Mouse (Mus musculus) stomach, embryonic 14.5 days (tissue): Measurements from ENCODE around the gene Sf3b6. TPM values are rescaled to one million over a fixed set of nuclear protein-coding genes. Genes with fewer than 3 reads are reported as not detected.

ENCODE experiments used
- ATAC-seq: fragments of 200-750 bp; cut with Nextera tagmentation; 2 replicates; pipeline ENCODE4 v1.8.0; 2017; ENCODE audit warnings: low read depth, moderate TSS enrichment; ENCODE audit not compliant: insufficient number of reproducible peaks, insufficient read depth, low FRiP score
- H3K27ac ChIP-seq: fragments of 300-500 bp; sonication (generic); 2 replicates; pipeline ENCODE4 v1.5.1; 2014; ENCODE audit warnings: mild to moderate bottlenecking, low read length, moderate library complexity, mixed read lengths
- H3K27me3 ChIP-seq: fragments of 300-500 bp; sonication (generic); 2 replicates; pipeline ENCODE4 v1.6.1; 2014; ENCODE audit warnings: low read length, control low read depth, mixed read lengths; ENCODE audit not compliant: control insufficient read depth, insufficient read depth
- H3K36me3 ChIP-seq: fragments of 300-500 bp; sonication (generic); 2 replicates; pipeline ENCODE4 v1.6.1; 2014; ENCODE audit warnings: mild to moderate bottlenecking, control low read depth, low read length, moderate library complexity, mixed read lengths; ENCODE audit not compliant: control insufficient read depth, insufficient read depth
- H3K4me1 ChIP-seq: fragments of 300-500 bp; sonication (generic); 2 replicates; pipeline ENCODE4 v1.6.1; 2014; ENCODE audit warnings: low read length, control low read depth, mixed read lengths; ENCODE audit not compliant: control insufficient read depth, insufficient read depth
- H3K4me2 ChIP-seq: fragments of 300-500 bp; sonication (generic); replicated peaks from 2 replicates; pipeline ENCODE4 v1.6.1; 2014; ENCODE audit warnings: low read depth, low read length, control low read depth
- H3K4me3 ChIP-seq: fragments of 300-500 bp; sonication (generic); 2 replicates; pipeline ENCODE4 v1.5.1; 2014; ENCODE audit warnings: low read depth, low read length, control low read depth
- H3K9ac ChIP-seq: fragments of 300-500 bp; sonication (generic); replicated peaks from 2 replicates; pipeline ENCODE4 v1.6.1; 2014; ENCODE audit warnings: low read depth, mild to moderate bottlenecking, control low read depth, low read length, moderate library complexity, mixed read lengths
- H3K9me3 ChIP-seq: fragments of 300-500 bp; sonication (generic); 2 replicates; pipeline ENCODE4 v1.6.1; 2016; ENCODE audit warnings: low read depth, low read length, control low read depth; ENCODE audit not compliant: control insufficient read depth
- WGBS: fragments of 180-500 bp; shearing (Covaris S2); extraction: QIAGEN DNeasy Blood & Tissue Kit; methylation state at CpG from one replicate; pipeline ENCODE4 v1.1.7; 2014; 5-methylcytosine and 5-hydroxymethylcytosine counted together
- polyA plus RNA-seq: library from polyadenylated mRNA; unstranded; fragments of >200 nt; fragmentation: Nextera tagmentation; extraction: Ambion mirVana; gene quantifications from 2 replicates; pipeline ENCODE4 v1.2.1, GENCODE M21; 2014

The Sf3b6 gene
- polyA plus RNA-seq = 309 and 321 TPM in 2 replicates

DNA sequence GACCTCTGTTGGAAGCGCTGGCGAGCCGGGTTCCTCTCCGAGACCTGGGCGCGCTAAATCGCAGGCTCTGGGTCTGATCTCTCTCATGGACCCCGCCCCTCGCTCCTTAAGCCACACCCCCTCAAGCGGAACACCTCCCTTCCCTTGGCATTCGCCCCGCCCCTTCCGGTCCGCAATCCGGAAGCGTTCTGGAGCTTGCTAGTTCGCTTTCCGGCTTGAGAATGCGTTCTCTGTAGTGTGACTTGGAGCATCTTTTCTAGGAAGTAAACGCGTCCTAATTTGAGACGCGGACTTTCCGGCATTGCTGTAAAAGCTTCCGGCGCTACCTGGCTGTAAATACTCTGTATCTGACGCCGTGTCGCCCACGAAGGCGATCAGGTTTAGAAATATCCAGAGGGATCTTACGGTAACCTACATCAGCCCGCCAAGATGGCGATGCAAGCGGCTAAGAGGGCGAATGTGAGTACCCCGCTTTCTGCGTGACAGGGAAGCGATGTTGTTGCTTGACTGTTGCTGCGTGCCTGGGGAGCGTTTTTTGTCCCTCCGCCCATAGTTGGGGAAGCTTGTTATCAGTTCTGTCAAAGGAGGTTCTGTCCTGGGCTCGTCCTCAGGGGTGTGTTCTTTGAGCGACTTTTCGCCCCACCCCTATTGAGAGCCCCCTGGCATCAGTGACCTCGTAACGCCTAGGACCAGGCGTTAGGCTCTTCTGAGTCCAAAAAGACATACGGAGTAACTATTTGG, at the start of gene Sf3b6:
TSS of gene Sf3b6 (plus strand) at position 184 of the 741 bp plus-strand sequence.
- under 1% methylated on average over 49 of the region's 49 CpGs for WGBS
- peak within 1 kb of the TSS; percentile 68 for H3K4me2 ChIP-seq
- H3K36me3 ChIP-seq = peaks cover 17% of the 10 kb centered on the region
- no peaks in the 10 kb centered on the region for H3K9me3 ChIP-seq
- peak within 1 kb of the TSS; percentile 63 for H3K9ac ChIP-seq
- H3K27me3 ChIP-seq = no peaks in the 10 kb centered on the region
- peaks cover 4% of the 10 kb centered on the region; the same call in 1 of the 2 replicates for H3K4me1 ChIP-seq
- peak within 1 kb of the TSS; percentile 88 for H3K27ac ChIP-seq
- peak; percentile 97 for ATAC-seq
- H3K4me3 ChIP-seq = peak within 1 kb of the TSS; percentile 87

DNA sequence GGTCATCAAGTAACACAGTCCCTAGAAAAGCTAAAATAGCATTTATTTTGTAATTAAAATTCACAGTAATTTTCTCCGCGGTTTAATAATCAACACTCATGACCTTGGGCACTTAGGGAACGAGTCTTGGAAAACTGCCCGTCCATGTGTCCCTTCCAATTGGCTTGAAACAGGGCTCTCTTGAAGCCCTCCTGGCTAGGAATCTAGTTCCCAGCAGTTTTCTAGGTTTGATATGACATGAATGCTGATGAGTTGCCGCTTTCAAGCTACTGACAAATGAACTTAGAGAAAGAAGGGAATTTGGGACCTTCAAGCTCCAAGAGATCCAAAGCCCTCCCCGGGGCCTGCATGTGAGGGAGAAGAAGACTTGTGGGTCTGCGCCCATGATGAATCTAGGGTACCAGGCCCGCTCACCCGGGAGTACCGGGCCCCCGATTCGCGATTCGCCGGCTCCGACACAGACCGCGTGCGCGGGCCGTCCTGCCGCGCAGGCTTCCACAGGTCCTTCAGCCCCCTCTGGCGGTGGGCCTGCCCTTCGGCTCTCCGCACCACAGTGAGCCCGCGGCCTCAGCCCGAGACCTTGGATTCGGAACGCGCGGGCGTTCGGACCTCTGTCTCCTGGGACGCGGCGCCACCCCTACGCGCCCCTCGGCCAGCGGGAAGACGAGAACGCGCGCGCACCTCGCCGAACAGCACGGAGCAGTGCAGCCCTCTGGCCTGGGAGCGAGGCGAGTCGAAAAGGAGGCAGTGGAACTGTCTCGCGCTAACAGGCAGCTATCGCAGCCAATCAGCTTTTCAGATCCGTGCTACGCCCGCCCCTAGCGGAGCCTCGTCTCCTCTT, 48.6 kb upstream of the Sf3b6 start, which contains the start of the genes Pfn4 and Fam228b:
TSS of gene Pfn4 (plus strand) at position 531 of the 841 bp plus-strand sequence.
TSS of gene Fam228b (minus strand) at position 776 of the 841 bp plus-strand sequence.
- no peaks in the 10 kb centered on the region for H3K27me3 ChIP-seq
- H3K36me3 ChIP-seq = no peaks in the 10 kb centered on the region
- H3K9ac ChIP-seq = peak within 1 kb of the TSS; percentile 66
- peak within 1 kb of the TSS; percentile 49 for H3K4me3 ChIP-seq
- peak within 1 kb of the TSS; percentile 47 for H3K4me2 ChIP-seq
- H3K27ac ChIP-seq = peak within 1 kb of the TSS; percentile 84
- H3K9me3 ChIP-seq = no peaks in the 10 kb centered on the region
- WGBS = 3% methylated on average over 61 of the region's 61 CpGs
- H3K4me1 ChIP-seq = no peaks in the 10 kb centered on the region
- peak; percentile 99 for ATAC-seq

DNA sequence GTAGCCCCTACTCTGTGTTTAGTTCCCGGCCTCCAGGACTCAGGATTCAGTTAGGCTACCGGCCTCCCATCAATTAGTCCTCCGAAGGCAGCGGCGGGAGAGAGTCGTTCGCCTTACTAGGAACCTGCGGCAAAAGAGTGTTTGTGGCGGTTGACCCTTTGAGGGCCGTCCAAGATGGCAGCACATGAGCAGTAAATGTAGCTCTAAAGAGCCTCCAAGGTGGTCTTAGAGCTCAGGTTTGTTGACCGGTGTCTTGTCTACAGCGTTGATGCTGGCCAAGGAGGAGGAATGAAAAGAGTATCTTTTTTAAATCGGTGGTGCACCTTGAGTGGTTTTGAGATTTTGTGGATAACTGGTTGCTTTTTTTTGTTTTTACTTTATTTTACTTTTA, 48.0 kb upstream of the Sf3b6 start:
- peak; percentile 24; the same call in 1 of the 2 replicates for ATAC-seq
- peak overlapping the region; percentile 66 for H3K9ac ChIP-seq
- H3K9me3 ChIP-seq = no peaks in the 10 kb centered on the region
- no peaks in the 10 kb centered on the region for H3K36me3 ChIP-seq
- no peaks in the 10 kb centered on the region for H3K27me3 ChIP-seq
- peak overlapping the region; percentile 49 for H3K4me3 ChIP-seq
- H3K4me1 ChIP-seq = no peaks in the 10 kb centered on the region
- WGBS = 20% methylated on average over 13 of the region's 13 CpGs
- H3K4me2 ChIP-seq = peak overlapping the region; percentile 47
- H3K27ac ChIP-seq = peak overlapping the region; percentile 84; the same call in 1 of the 2 replicates

DNA sequence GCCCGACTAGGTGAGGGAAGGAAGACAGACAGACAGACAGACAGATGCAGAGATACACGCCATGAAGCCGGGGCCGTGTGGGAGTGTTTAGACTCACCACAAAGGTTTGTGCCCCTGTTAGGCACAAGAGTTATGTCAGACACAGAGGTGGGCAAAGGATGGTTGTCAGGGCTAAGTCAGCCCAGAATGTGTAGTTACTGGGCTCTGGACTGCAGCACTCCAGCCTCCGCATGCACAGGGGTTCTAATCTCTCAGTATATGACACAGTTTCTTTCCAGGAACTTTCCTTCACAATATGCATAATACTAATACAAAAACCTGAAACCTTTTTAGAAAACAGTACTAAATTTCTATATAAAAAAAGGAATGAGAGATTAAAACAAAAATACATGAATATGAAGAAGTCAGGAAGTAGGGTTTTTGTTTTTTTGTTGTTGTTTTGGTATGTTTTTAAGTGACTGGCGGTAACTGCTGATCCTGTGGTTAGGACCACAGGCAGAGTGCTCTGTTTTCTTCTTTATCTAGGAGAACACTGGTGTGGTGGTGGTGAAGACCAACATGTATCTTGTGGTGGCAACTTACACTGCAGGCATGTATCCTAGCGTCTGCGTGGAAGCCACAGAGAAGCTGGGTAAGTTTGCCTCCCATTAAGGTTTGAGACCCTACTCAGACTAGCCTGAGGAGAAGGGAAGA, 42.3 kb upstream of the Sf3b6 start:
- no peaks in the 10 kb centered on the region for H3K9me3 ChIP-seq

DNA sequence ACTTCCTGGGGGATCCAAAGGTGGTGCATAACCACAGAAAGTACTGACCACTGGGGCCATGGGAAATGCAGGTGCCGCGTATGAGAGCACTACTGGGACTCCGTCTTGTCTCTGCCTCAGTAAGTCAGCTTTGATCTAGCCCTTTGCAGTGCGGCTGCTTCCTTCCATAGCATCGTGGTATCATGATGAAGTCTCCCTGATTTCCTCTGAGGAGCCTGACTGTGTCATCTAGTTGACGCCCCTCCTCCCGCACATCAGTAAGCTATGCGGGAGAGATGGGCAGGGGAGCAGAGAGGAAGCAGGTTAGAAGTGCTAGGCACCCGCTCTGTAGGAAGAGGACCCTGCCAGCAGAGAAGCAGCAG, 41.8 kb upstream of the Sf3b6 start:
- H3K9ac ChIP-seq = no peak overlapping the region
- no peaks in the 10 kb centered on the region for H3K27me3 ChIP-seq
- H3K27ac ChIP-seq = no peak overlapping the region
- H3K4me3 ChIP-seq = no peak overlapping the region
- H3K4me1 ChIP-seq = no peaks in the 10 kb centered on the region
- 65% methylated on average over 9 of the region's 9 CpGs for WGBS
- H3K36me3 ChIP-seq = no peaks in the 10 kb centered on the region
- H3K4me2 ChIP-seq = no peak overlapping the region
- ATAC-seq = no peak
- no peaks in the 10 kb centered on the region for H3K9me3 ChIP-seq

More for the DNA sequence above, 42.3 kb upstream of the Sf3b6 start:
- H3K27me3 ChIP-seq = no peaks in the 10 kb centered on the region
- 90% methylated on average over 8 of the region's 8 CpGs for WGBS
- no peak overlapping the region for H3K27ac ChIP-seq
- ATAC-seq = no peak
- no peak overlapping the region for H3K9ac ChIP-seq
- no peaks in the 10 kb centered on the region for H3K36me3 ChIP-seq
- no peak overlapping the region for H3K4me2 ChIP-seq
- H3K4me1 ChIP-seq = no peaks in the 10 kb centered on the region
- H3K4me3 ChIP-seq = no peak overlapping the region

DNA sequence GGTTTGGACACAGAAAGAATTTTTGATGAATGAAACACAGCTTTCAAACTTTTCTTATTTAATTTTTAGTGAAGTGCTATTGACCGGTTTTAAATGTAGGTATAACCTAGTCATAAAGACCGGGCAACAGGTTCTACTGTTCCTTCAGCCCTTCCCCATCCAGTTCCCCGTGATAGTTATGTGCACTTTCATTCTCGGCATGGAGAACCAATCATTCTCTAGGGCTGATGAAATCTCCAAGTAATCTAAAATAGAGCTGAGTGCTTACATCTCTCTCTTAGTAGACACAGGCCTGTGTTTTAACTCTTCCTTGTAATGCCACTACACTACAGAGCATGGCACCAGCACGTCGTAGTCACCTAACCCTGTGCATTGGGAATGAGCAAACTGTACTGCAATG, 39.6 kb upstream of the Sf3b6 start:
- Histone ChIP-seq H3K27me3 (no peaks in the 10 kb centered on the region), H3K4me1 (no peaks in the 10 kb centered on the region), H3K9ac (no peak overlapping the region), H3K4me2 (no peak overlapping the region), H3K4me3 (no peak overlapping the region), H3K36me3 (no peaks in the 10 kb centered on the region), H3K9me3 (no peaks in the 10 kb centered on the region), H3K27ac (no peak overlapping the region)
- ATAC-seq = no peak
- 87% methylated on average over 6 of the region's 6 CpGs for WGBS

DNA sequence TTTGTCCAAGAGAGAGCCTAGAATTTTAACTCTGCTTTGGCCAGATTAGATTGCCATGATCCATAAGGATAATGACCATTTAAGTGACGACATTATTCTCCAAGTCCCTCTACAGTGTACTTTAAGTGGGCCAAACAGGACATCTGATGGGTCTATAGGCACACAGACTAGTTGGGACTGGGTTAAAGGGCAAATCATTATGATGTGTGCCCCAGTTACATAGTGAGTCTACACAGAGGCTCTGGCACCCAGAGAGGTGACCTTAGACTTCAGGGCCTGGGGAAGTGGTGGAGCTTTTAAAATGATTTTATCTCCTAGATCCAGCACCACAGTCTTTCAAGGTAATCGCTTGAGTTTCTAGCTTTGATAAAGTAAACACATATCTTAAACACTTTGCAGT, 37.1 kb upstream of the Sf3b6 start:
- Histone ChIP-seq H3K9ac (no peak overlapping the region), H3K27ac (no peak overlapping the region), H3K4me3 (no peak overlapping the region), H3K4me2 (no peak overlapping the region), H3K4me1 (no peaks in the 10 kb centered on the region), H3K27me3 (no peaks in the 10 kb centered on the region), H3K36me3 (no peaks in the 10 kb centered on the region), H3K9me3 (no peaks in the 10 kb centered on the region)
- no peak for ATAC-seq
- WGBS = 53% methylated on average over 2 of the region's 2 CpGs

DNA sequence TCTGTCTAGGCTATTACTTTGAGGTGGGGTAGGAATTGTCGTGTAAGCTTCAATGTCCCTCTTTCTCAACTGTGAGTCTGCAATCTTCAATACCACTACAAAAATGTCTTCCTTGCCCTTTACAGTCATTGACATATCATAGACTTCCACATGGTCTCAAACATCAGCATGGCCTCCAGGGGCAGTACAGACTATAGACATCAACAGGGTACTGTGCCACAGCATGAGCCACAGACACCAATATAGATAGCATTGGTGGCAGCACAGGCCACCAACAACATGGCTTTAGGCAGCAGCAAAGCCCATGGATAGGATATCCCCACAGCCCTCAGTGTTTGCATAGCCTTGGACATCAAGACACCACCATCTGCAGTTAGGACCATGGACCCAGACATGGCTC, 36.1 kb upstream of the Sf3b6 start:
- H3K4me3 ChIP-seq = no peak overlapping the region
- no peaks in the 10 kb centered on the region for H3K27me3 ChIP-seq
- no peak for ATAC-seq
- H3K36me3 ChIP-seq = no peaks in the 10 kb centered on the region
- H3K9me3 ChIP-seq = no peaks in the 10 kb centered on the region
- no peak overlapping the region for H3K4me2 ChIP-seq
- H3K9ac ChIP-seq = no peak overlapping the region
- 89% methylated on average over 1 of the region's 1 CpGs for WGBS
- H3K4me1 ChIP-seq = no peaks in the 10 kb centered on the region
- no peak overlapping the region for H3K27ac ChIP-seq
